Mouse (Mus musculus): ENCODE measurements around the gene Mthfsd. TPM values are rescaled to one million over a fixed set of nuclear protein-coding genes. Genes with fewer than 3 reads are reported as not detected.

The Mthfsd gene
- polyA plus RNA-seq, 1 experiment from 2014 or later: 66.9 TPM

DNA sequence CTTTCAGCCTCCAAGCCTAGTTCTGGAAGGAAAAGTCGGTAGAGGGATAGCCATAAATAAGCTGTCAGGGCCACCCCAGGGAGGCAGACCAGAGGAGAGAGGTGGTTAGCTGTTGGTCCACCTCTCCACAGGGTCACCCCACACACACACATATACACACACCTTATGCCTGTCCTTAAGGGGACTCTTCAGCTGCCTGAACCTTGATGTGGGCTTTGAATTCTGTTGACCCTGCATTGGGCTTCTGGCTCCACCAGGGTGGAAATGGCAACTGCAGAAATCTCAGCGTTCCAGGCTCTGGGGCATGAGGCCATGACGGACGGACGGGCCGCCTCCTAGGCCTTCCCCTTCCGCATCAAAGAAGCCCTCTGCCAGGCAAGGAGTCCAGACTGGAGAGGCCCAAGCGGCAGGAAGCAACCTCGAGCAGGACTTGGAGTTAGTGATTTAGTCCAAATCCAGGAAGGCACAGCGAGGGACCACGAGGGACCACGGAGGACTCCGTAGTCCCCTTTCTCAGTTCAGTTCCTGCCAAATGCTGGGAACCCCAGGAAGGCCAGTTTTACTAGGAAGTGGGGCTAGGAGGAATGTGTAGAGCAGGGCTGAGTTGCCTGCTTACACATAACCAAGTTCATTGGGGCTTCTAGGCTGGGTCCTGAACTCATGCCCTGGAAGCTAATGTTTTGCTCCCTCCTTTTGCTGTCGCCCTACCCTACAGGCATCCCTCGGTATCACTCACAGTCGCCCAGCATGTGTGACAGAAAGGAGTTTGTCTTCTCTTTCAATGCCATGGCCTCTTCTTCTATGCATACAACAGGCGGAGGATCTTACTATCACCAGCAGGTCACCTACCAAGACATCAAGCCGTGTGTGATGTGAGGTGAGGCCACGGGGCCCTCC lies 21.9 kb downstream of the Mthfsd start:
- H3K27me3 ChIP-seq: peaks cover 85% of the 10 kb centered on the region
- H3K4me1 ChIP-seq: peaks cover 29% of the 10 kb centered on the region
- H3K4me3 ChIP-seq: peak overlapping the region; percentile 53
- peak overlapping the region; percentile 95 for H3K4me2 ChIP-seq (replicated peaks)
- no peak for ATAC-seq (ENCODE audit: insufficient number of reproducible peaks, insufficient read depth, low FRiP score, low TSS enrichment)
- no peaks in the 10 kb centered on the region for H3K36me3 ChIP-seq
- H3K9ac ChIP-seq: peak overlapping the region; percentile 73
- no peaks in the 10 kb centered on the region for H3K9me3 ChIP-seq
- H3K27ac ChIP-seq: 0 out of 2 replicates have a peak overlapping the region, but pooled peaks have one; percentile 12
- 9% methylated on average over 19 of the region's 19 CpGs for WGBS

DNA sequence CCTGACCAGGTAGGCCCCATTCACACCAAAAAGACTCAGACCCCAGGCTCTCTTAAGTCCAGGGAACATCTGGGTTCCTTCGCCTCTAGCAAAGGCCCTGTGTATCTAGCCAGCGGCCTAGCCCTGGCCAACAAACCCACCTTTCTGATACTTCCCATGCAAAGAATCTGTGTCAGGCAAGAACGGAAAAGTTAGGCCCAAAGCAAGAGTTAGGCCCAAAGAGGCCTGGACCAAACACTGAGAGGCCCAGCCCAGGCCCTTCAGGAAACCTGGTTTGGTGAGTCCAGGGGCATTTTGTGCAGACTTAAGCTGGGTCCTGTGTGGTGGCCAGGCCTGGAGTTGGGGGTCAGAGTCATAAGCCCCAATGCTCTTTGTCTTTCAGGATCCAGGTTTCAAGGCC lies 22.6 kb downstream of the Mthfsd start:
- ATAC-seq (ENCODE audit: insufficient number of reproducible peaks, insufficient read depth, low FRiP score, low TSS enrichment): no peak
- Histone ChIP-seq H3K9ac (peak overlapping the region; percentile 73), H3K36me3 (no peaks in the 10 kb centered on the region), H3K4me2 (replicated peaks) (peak overlapping the region; percentile 95), H3K9me3 (no peaks in the 10 kb centered on the region), H3K27ac (0 out of 2 replicates have a peak overlapping the region, but pooled peaks have one; percentile 91), H3K4me3 (peak overlapping the region; percentile 53), H3K27me3 (peaks cover 85% of the 10 kb centered on the region), H3K4me1 (peaks cover 31% of the 10 kb centered on the region)
- 30% methylated on average over 3 of the region's 3 CpGs for WGBS

DNA sequence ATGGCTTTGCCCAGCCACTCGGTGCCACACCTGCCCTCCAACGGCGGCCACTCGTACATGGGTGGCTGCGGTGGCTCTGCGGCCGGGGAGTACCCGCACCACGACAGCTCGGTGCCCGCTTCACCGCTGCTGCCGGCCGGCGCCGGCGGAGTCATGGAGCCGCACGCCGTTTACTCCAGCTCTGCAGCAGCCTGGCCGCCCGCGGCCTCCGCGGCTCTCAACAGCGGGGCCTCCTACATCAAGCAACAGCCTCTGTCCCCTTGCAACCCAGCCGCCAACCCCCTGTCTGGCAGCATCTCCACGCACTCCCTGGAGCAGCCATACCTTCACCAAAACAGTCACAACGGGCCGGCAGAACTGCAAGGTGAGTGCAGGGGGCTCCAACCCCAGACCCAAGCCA lies 23.2 kb downstream of the Mthfsd start:
- peaks cover 34% of the 10 kb centered on the region for H3K4me1 ChIP-seq

GRCm38 (mm10) chr8:121084210-121084951 lies 23.8 kb downstream of the Mthfsd start, which contains the start of gene Foxf1:
Gene Foxf1 (plus strand): TSS chr8:121084386.
- H3K4me1 ChIP-seq: peaks cover 34% of the 10 kb centered on the region
- 1% methylated on average over 67 of the region's 83 CpGs for WGBS
- peaks cover 85% of the 10 kb centered on the region for H3K27me3 ChIP-seq
- ATAC-seq (ENCODE audit: insufficient number of reproducible peaks, insufficient read depth, low FRiP score, low TSS enrichment): 0 out of 2 replicates have a peak, but pooled peaks have one; percentile 17
- peak within 1 kb of the TSS; percentile 53 for H3K4me3 ChIP-seq
- H3K27ac ChIP-seq: peak within 1 kb of the TSS; percentile 91
- H3K9me3 ChIP-seq: no peaks in the 10 kb centered on the region
- no peaks in the 10 kb centered on the region for H3K36me3 ChIP-seq
- H3K9ac ChIP-seq: peak within 1 kb of the TSS; percentile 73
- H3K4me2 ChIP-seq (replicated peaks): peak within 1 kb of the TSS; percentile 95

More for the DNA sequence above, 23.2 kb downstream of the Mthfsd start:
- 2% methylated on average over 30 of the region's 30 CpGs for WGBS
- Histone ChIP-seq H3K4me3 (peak overlapping the region; percentile 53), H3K27me3 (peaks cover 85% of the 10 kb centered on the region), H3K9ac (peak overlapping the region; percentile 73), H3K9me3 (no peaks in the 10 kb centered on the region), H3K27ac (peak overlapping the region; percentile 91; the same call in 1 of the 2 replicates), H3K4me2 (replicated peaks) (peak overlapping the region; percentile 95), H3K36me3 (no peaks in the 10 kb centered on the region)
- no peak for ATAC-seq (ENCODE audit: insufficient number of reproducible peaks, insufficient read depth, low FRiP score, low TSS enrichment)

- ATAC-seq (ENCODE audit: insufficient number of reproducible peaks, insufficient read depth, low FRiP score, low TSS enrichment): 0 out of 2 replicates have a peak, but pooled peaks have one; percentile 38
- peak overlapping the region; percentile 91 for H3K27ac ChIP-seq
Measured at GRCm38 (mm10) chr8:121083936-121084209, 24.3 kb downstream of the Mthfsd start.

GRCm38 (mm10) chr8:121083093-121083935 lies 24.9 kb downstream of the Mthfsd start:
- Histone ChIP-seq H3K36me3 (no peaks in the 10 kb centered on the region), H3K9ac (peak overlapping the region; percentile 73), H3K4me3 (peak overlapping the region; percentile 53), H3K4me1 (peaks cover 34% of the 10 kb centered on the region), H3K27me3 (peaks cover 85% of the 10 kb centered on the region), H3K9me3 (no peaks in the 10 kb centered on the region), H3K27ac (peak overlapping the region; percentile 91), H3K4me2 (replicated peaks) (peak overlapping the region; percentile 95)
- peak; percentile 32; the same call in 1 of the 2 replicates for ATAC-seq (ENCODE audit: insufficient number of reproducible peaks, insufficient read depth, low FRiP score, low TSS enrichment)
- 1% methylated on average over 89 of the region's 89 CpGs for WGBS

More at GRCm38 (mm10) chr8:121083936-121084209, 24.3 kb downstream of the Mthfsd start:
- Histone ChIP-seq H3K27me3 (peaks cover 85% of the 10 kb centered on the region), H3K9ac (peak overlapping the region; percentile 73), H3K4me1 (peaks cover 34% of the 10 kb centered on the region), H3K4me3 (peak overlapping the region; percentile 53), H3K9me3 (no peaks in the 10 kb centered on the region), H3K36me3 (no peaks in the 10 kb centered on the region), H3K4me2 (replicated peaks) (peak overlapping the region; percentile 95)
- WGBS: under 1% methylated on average over 20 of the region's 27 CpGs

DNA sequence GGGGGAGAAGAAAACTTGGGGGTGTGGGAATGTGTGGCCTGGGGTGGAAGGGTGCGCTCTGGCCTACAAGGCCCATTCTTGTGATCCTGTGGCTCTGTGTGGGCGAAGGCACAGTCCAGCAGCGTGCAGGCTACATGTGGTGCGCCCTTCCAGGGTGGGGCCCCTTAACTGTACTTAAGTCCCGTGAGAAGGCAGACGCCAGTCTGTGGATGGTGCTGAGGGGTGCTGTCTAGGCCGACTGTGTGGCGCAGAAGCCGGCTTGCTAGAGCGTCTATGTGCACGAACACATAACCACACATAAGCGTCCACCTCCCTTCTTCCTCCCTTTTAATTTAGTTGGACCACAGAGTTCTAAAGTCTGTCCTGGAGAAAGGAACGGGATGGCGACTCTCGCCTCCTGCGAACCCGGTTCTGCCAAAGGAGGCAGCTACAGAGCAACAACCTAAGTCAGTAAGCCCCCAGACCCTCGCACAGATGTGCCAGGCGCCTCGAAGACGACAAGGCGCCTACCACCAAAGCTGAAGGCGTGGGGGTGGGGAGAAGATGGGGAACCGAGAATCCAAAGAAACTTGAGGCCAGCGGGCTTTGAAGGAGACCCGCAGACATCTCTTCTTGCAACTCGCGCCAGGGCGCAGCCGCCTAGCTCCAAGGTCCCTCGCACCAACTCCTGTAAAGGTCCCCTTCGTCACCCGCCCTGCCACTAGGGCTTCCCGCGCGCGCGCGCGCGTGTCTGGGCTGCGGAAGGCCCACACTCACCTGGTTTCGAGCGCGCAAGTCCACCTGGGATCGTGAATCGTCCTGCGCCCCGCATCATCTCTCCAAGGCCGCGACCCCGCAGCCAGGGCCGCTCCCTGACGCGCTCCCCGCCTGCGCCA lies 25.7 kb downstream of the Mthfsd start:
- Histone ChIP-seq H3K27me3 (peaks cover 93% of the 10 kb centered on the region), H3K36me3 (no peaks in the 10 kb centered on the region), H3K9ac (peak overlapping the region; percentile 54), H3K9me3 (no peaks in the 10 kb centered on the region), H3K27ac (peak overlapping the region; percentile 91), H3K4me2 (replicated peaks) (peak overlapping the region; percentile 95), H3K4me1 (peaks cover 34% of the 10 kb centered on the region), H3K4me3 (peak overlapping the region; percentile 53)
- 2% methylated on average over 57 of the region's 57 CpGs for WGBS
- ATAC-seq (ENCODE audit: insufficient number of reproducible peaks, insufficient read depth, low FRiP score, low TSS enrichment): no peak

DNA sequence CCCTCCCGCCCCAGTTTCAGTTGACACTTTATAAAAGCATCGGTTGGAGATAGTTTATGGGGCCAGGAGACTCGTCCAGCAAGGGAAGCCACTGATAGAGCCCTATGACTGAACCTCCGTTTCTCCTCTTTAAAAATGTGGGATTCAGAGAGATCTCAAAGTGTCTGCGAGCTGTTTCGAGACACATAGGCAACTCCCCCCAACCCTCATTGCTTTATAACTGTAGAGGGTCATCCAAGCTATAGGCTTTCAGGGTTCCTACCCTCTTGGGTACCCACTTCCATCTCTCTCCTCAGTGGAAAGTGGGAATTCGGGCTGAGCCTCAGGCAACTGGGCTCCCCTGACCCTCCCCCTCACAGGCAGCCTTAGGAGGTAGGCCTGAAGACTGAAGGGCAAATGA lies 26.8 kb downstream of the Mthfsd start:
- Histone ChIP-seq H3K4me2 (replicated peaks) (peak overlapping the region; percentile 95), H3K36me3 (no peaks in the 10 kb centered on the region), H3K9me3 (no peaks in the 10 kb centered on the region), H3K4me1 (peaks cover 34% of the 10 kb centered on the region), H3K9ac (peak overlapping the region; percentile 37), H3K27me3 (peaks cover 98% of the 10 kb centered on the region), H3K27ac (no peak overlapping the region), H3K4me3 (peak overlapping the region; percentile 53)
- 4% methylated on average over 7 of the region's 7 CpGs for WGBS
- no peak for ATAC-seq (ENCODE audit: insufficient number of reproducible peaks, insufficient read depth, low FRiP score, low TSS enrichment)

DNA sequence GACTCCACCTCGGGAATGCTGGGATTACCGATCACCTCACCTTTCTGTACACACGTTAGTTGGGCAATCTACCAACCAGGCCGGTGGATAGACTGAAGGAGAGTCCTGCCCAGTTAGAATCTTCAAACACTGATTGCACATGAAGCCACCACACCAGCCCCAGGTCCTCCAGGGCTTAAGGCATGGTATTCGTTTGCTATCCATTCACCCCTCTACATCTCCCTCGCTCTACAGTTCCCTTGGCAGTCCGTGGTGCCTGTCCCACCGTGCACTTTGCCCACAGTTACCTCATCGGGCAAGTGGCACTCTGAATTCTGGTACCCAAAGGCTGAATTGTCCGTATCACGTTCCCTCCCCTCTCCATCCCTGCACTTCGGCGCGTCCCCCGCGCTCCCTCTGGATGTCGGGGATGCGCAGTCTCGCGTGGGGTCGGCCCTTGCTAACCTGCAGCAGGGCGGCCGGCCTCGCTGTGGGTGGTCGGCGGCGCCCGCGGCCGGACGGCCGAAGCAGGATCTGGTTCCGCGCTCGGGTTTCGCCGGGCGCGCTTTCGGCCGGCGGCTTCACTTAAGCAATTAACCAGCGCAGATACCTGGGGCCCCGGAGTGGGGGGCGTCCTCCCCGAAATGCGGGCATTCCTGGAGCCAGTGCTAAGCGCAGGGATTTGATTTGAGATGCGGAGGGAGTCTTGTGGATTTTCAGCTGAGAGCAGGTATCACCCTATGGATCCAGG lies 27.7 kb downstream of the Mthfsd start:
- peak overlapping the region; percentile 30; the same call in 1 of the 2 replicates for H3K27ac ChIP-seq
- H3K9ac ChIP-seq: peak overlapping the region; percentile 43
- H3K4me1 ChIP-seq: peaks cover 34% of the 10 kb centered on the region
- peak overlapping the region; percentile 53 for H3K4me3 ChIP-seq
- ATAC-seq (ENCODE audit: insufficient number of reproducible peaks, insufficient read depth, low FRiP score, low TSS enrichment): no peak
- under 1% methylated on average over 49 of the region's 49 CpGs for WGBS
- peaks cover 98% of the 10 kb centered on the region for H3K27me3 ChIP-seq
- H3K4me2 ChIP-seq (replicated peaks): peak overlapping the region; percentile 95
- no peaks in the 10 kb centered on the region for H3K9me3 ChIP-seq
- H3K36me3 ChIP-seq: no peaks in the 10 kb centered on the region

DNA sequence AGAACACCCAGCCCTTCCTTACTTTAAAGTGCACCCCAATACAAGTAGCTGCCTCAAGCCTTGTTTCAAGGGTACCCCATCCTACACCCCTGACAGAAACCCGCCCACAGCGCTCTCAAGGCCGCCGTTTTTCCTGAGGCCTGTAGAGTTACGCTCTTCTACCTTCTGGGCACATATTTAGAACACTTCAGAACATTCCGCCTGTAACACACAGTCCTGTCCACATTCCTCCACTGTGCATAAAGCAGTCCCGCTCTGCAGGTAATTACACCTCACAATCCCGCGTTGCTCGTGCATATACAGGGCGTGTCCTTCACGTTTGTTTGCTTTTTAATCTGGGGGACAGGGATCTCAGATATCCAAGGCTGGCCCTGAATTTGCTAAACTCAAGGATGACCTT lies 28.2 kb downstream of the Mthfsd start:
- WGBS: 6% methylated on average over 12 of the region's 12 CpGs
- peak overlapping the region; percentile 95 for H3K4me2 ChIP-seq (replicated peaks)

More for the DNA sequence above, 28.2 kb downstream of the Mthfsd start:
- ATAC-seq (ENCODE audit: insufficient number of reproducible peaks, insufficient read depth, low FRiP score, low TSS enrichment): no peak
- Histone ChIP-seq H3K36me3 (no peaks in the 10 kb centered on the region), H3K4me1 (peaks cover 32% of the 10 kb centered on the region), H3K27me3 (peaks cover 93% of the 10 kb centered on the region), H3K4me3 (0 out of 2 replicates have a peak overlapping the region, but pooled peaks have one; percentile 53), H3K27ac (no peak overlapping the region), H3K9me3 (no peaks in the 10 kb centered on the region), H3K9ac (no peak overlapping the region)
